Mouse (Mus musculus) brain, embryonic 14.5 days (tissue): ENCODE measurements around the gene Mrpl4.

Source experiments
- CTCF ChIP-seq: fragments of 200-500 bp; IDR thresholded peaks from 2 replicates; pipeline ENCODE4 v1.5.1; 2012; ENCODE audit warnings: inconsistent platforms, mild to moderate bottlenecking, moderate library complexity, borderline replicate concordance; ENCODE audit not compliant: insufficient read depth, insufficient read length; ENCODE audit errors: extremely low read depth
- POLR2A ChIP-seq: fragments of 200-500 bp; IDR thresholded peaks from 2 replicates; pipeline ENCODE4 v1.6.1; 2012; ENCODE audit warnings: mild to moderate bottlenecking, inconsistent platforms, borderline replicate concordance; ENCODE audit not compliant: poor library complexity, insufficient read depth, insufficient read length, severe bottlenecking; ENCODE audit errors: extremely low read depth

GRCm38 (mm10) chr9:21036161-21036560, 33.6 kb downstream of the Mrpl4 start:
- TF ChIP-seq CTCF = no peak
- no peak for TF ChIP-seq POLR2A
